Mouse (Mus musculus): ENCODE measurements around the gene Tnfsf13b. TPM values are rescaled to one million over a fixed set of nuclear protein-coding genes. Genes with fewer than 3 reads are reported as not detected.
A peak's percentile ranks its signal among the peaks of the same experiment; 100 is the strongest.

The Tnfsf13b gene
- polyA plus RNA-seq, 1 experiment from 2014 or later = 6.5 TPM

GRCm38 (mm10) chr8:10007660-10008028, 1.4 kb downstream of the Tnfsf13b start:
- H3K27me3 ChIP-seq (ENCODE audit: insufficient read depth, low read length) = no peaks in the 10 kb centered on the region
- H3K27ac ChIP-seq (ENCODE audit: low read depth) = no peak overlapping the region
- WGBS = 32% methylated on average over 6 of the region's 6 CpGs
- H3K4me3 ChIP-seq (ENCODE audit: low read depth, low read length) = peak overlapping the region; percentile 39
- ATAC-seq (ENCODE audit: insufficient read depth) = no peak
- 0 out of 2 replicates have a peak, but pooled peaks cover 7% of the 10 kb centered on the region for H3K4me1 ChIP-seq (ENCODE audit: insufficient read depth)
- H3K9ac ChIP-seq = no peak overlapping the region
- no peak for DNase-seq
- H3K36me3 ChIP-seq (ENCODE audit: insufficient read depth) = no peaks in the 10 kb centered on the region
- peak overlapping the region; percentile 87 for H3K4me2 ChIP-seq
- no peaks in the 10 kb centered on the region for H3K9me3 ChIP-seq (ENCODE audit: low read depth, low read length)
- TF ChIP-seq CTCF (IDR thresholded peaks at IDR 0.05; ENCODE audit: low read depth) = no peak

GRCm38 (mm10) chr8:10016252-10016651, 10.0 kb downstream of the Tnfsf13b start:
- WGBS = 64% methylated on average over 1 of the region's 1 CpGs
- ATAC-seq (ENCODE audit: insufficient read depth) (no peak), DNase-seq (no peak)
- no peaks in the 10 kb centered on the region for H3K36me3 ChIP-seq (ENCODE audit: insufficient read depth)
- no peak overlapping the region for H3K27ac ChIP-seq (ENCODE audit: low read depth)
- no peaks in the 10 kb centered on the region for H3K4me1 ChIP-seq (ENCODE audit: insufficient read depth)
- no peaks in the 10 kb centered on the region for H3K9me3 ChIP-seq (ENCODE audit: low read depth, low read length)
- H3K4me3 ChIP-seq (ENCODE audit: low read depth, low read length) = no peak overlapping the region
- no peak for TF ChIP-seq CTCF (IDR thresholded peaks at IDR 0.05; ENCODE audit: low read depth)
- H3K4me2 ChIP-seq = no peak overlapping the region
- no peak overlapping the region for H3K9ac ChIP-seq
- H3K27me3 ChIP-seq (ENCODE audit: insufficient read depth, low read length) = no peaks in the 10 kb centered on the region

GRCm38 (mm10) chr8:10017231-10017630, 11.0 kb downstream of the Tnfsf13b start:
- H3K27ac ChIP-seq (ENCODE audit: low read depth) = no peak overlapping the region
- ATAC-seq (ENCODE audit: insufficient read depth) (no peak), DNase-seq (peak; percentile 77)
- no peaks in the 10 kb centered on the region for H3K4me1 ChIP-seq (ENCODE audit: insufficient read depth)
- TF ChIP-seq CTCF (IDR thresholded peaks at IDR 0.05; ENCODE audit: low read depth) = no peak
- H3K27me3 ChIP-seq (ENCODE audit: insufficient read depth, low read length) = no peaks in the 10 kb centered on the region
- H3K9ac ChIP-seq = no peak overlapping the region
- WGBS = 48% methylated on average over 3 of the region's 3 CpGs
- no peaks in the 10 kb centered on the region for H3K36me3 ChIP-seq (ENCODE audit: insufficient read depth)
- no peak overlapping the region for H3K4me2 ChIP-seq
- H3K4me3 ChIP-seq (ENCODE audit: low read depth, low read length) = no peak overlapping the region
- H3K9me3 ChIP-seq (ENCODE audit: low read depth, low read length) = no peaks in the 10 kb centered on the region

- Histone ChIP-seq H3K4me1 (ENCODE audit: insufficient read depth) (no peaks in the 10 kb centered on the region), H3K9ac (no peak overlapping the region), H3K9me3 (ENCODE audit: low read depth, low read length) (no peaks in the 10 kb centered on the region), H3K36me3 (ENCODE audit: insufficient read depth) (no peaks in the 10 kb centered on the region), H3K4me2 (no peak overlapping the region), H3K4me3 (ENCODE audit: low read depth, low read length) (no peak overlapping the region), H3K27me3 (ENCODE audit: insufficient read depth, low read length) (0 out of 2 replicates have a peak, but pooled peaks cover 4% of the 10 kb centered on the region), H3K27ac (ENCODE audit: low read depth) (no peak overlapping the region)
- TF ChIP-seq CTCF (IDR thresholded peaks at IDR 0.05; ENCODE audit: low read depth) = no peak
- ATAC-seq (ENCODE audit: insufficient read depth) (no peak), DNase-seq (no peak)
- 73% methylated on average over 8 of the region's 8 CpGs for WGBS
Measured at GRCm38 (mm10) chr8:10030320-10031060, 24.2 kb downstream of the Tnfsf13b start.

- H3K4me1 ChIP-seq (ENCODE audit: insufficient read depth) = no peaks in the 10 kb centered on the region
- WGBS = 78% methylated on average over 9 of the region's 9 CpGs
- no peaks in the 10 kb centered on the region for H3K36me3 ChIP-seq (ENCODE audit: insufficient read depth)
- DNase-seq (no peak), ATAC-seq (ENCODE audit: insufficient read depth) (no peak)
- H3K27ac ChIP-seq (ENCODE audit: low read depth) = no peak overlapping the region
- no peak overlapping the region for H3K4me2 ChIP-seq
- no peak overlapping the region for H3K9ac ChIP-seq
- no peak overlapping the region for H3K4me3 ChIP-seq (ENCODE audit: low read depth, low read length)
- 0 out of 2 replicates have a peak, but pooled peaks cover 4% of the 10 kb centered on the region for H3K27me3 ChIP-seq (ENCODE audit: insufficient read depth, low read length)
- no peaks in the 10 kb centered on the region for H3K9me3 ChIP-seq (ENCODE audit: low read depth, low read length)
- TF ChIP-seq CTCF (IDR thresholded peaks at IDR 0.05; ENCODE audit: low read depth) = no peak
Measured at GRCm38 (mm10) chr8:10031177-10031576, 24.9 kb downstream of the Tnfsf13b start.

GRCm38 (mm10) chr8:10040866-10041265, 34.6 kb downstream of the Tnfsf13b start:
- H3K27me3 ChIP-seq (ENCODE audit: insufficient read depth, low read length) = no peaks in the 10 kb centered on the region
- no peak overlapping the region for H3K4me2 ChIP-seq
- ATAC-seq (ENCODE audit: insufficient read depth) (peak; percentile 88), DNase-seq (peak; percentile 75)
- no peak overlapping the region for H3K27ac ChIP-seq (ENCODE audit: low read depth)
- H3K9me3 ChIP-seq (ENCODE audit: low read depth, low read length) = no peaks in the 10 kb centered on the region
- H3K4me1 ChIP-seq (ENCODE audit: insufficient read depth) = no peaks in the 10 kb centered on the region
- TF ChIP-seq CTCF (IDR thresholded peaks at IDR 0.05; ENCODE audit: low read depth) = no peak
- 17% methylated on average over 3 of the region's 3 CpGs for WGBS
- H3K36me3 ChIP-seq (ENCODE audit: insufficient read depth) = no peaks in the 10 kb centered on the region
- H3K4me3 ChIP-seq (ENCODE audit: low read depth, low read length) = no peak overlapping the region
- no peak overlapping the region for H3K9ac ChIP-seq

- H3K27me3 ChIP-seq (ENCODE audit: insufficient read depth, low read length) = no peaks in the 10 kb centered on the region
- DNase-seq (peak; percentile 83), ATAC-seq (ENCODE audit: insufficient read depth) (no peak)
- no peaks in the 10 kb centered on the region for H3K36me3 ChIP-seq (ENCODE audit: insufficient read depth)
- WGBS = 54% methylated on average over 13 of the region's 13 CpGs
- no peak overlapping the region for H3K4me2 ChIP-seq
- no peak overlapping the region for H3K27ac ChIP-seq (ENCODE audit: low read depth)
- TF ChIP-seq CTCF (IDR thresholded peaks at IDR 0.05; ENCODE audit: low read depth) = peak; percentile 86
- H3K9me3 ChIP-seq (ENCODE audit: low read depth, low read length) = no peaks in the 10 kb centered on the region
- H3K9ac ChIP-seq = no peak overlapping the region
- H3K4me3 ChIP-seq (ENCODE audit: low read depth, low read length) = no peak overlapping the region
- no peaks in the 10 kb centered on the region for H3K4me1 ChIP-seq (ENCODE audit: insufficient read depth)
Measured at GRCm38 (mm10) chr8:10043842-10044510, 37.7 kb downstream of the Tnfsf13b start.

All from lung, embryonic 14.5 days (tissue).